Mouse (Mus musculus): ENCODE measurements around the gene Klk14.

DNA sequence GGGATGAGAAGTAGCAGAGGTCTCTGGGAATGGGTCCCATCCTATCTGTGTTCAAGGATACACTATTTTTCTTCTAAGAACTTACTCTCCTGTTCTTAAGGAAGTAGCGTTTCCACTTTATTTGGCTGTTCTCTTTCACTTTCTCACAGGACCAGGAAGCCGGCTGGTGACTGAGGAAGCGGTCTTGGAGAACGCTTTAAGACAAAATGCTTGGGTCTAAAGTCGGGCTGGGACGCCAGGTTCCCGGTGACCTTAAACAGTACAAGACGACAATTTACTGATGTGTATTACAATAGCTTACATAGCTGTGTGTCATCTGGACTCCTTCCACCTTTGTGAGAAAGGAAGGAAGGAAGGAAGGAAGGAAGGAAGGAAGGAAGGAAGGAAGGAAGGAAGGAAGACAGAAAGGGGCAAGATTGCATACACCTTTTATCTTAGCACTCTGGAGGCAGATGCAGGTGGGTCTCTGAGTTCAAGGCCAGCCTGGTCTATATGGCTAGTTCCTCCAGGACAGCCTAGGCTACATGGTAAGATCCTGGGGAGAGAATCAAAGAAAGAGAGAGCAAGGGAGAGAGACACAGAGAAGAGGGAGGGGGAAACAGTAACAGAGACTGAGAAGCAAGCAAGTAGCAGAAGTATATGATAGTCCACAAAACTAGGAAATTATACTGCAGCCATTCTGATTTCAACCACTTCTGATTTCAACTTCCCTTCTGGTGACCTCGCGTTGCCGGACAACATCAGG lies 19.0 kb upstream of the Klk14 start:
- TF ChIP-seq CTCF (IDR thresholded peaks at IDR 0.05; ENCODE audit: insufficient read depth, low read depth, low read length) (no peak), POLR2A (IDR thresholded peaks at IDR 0.05; ENCODE audit: insufficient read depth, low read depth, low read length) (no peak)
